Mouse (Mus musculus): ENCODE data around the gene Nras.

The Nras gene

DNA sequence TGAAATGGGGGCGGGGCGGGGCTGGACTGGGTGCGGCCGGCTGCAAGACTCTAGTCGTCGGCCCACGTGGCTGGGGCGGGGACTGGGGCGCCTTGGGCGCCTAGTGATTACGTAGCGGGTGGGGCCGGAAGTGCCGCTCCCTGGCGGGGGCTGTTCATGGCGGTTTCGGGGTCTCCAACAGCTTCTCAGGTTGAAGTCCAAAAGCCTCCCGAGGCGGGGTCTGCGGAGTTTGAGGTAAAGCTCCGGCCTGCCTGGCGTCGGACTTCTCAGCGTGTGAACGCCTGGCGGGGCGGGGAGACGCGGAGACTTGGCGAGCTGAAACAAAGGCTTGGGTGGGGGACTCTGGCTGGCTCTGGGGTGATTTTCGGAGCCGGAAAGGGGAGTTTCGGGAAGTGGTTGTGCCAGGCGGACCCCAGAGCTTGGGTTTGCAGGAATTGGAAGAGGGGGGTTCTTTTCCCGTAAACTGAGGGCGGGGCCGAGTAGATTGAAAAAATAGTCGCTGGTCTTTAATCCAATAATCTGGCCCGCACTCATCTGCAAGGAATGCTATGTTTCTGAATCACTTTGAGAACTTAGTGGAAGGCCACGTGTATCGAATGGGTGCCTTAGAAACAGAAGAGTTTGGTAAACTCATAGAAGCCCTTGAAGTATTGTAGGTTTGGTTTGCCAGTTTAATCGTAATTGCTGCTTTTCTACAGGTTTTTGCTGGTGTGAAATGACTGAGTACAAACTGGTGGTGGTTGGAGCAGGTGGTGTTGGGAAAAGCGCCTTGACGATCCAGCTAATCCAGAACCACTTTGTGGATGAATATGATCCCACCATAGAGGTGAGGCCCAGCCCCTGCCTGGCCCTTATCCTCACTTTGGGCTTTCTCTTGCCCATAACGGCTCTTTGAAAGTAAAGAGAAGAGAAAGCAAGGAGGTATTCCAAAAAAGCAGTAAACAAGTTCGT lies at the start of gene Nras:
Nras (plus strand) TSS at position 79 of the 951 bp plus-strand sequence.
- DNase-seq (ENCODE audit: low spot score in 2 of 2) = peak; percentile 84 to 95

DNA sequence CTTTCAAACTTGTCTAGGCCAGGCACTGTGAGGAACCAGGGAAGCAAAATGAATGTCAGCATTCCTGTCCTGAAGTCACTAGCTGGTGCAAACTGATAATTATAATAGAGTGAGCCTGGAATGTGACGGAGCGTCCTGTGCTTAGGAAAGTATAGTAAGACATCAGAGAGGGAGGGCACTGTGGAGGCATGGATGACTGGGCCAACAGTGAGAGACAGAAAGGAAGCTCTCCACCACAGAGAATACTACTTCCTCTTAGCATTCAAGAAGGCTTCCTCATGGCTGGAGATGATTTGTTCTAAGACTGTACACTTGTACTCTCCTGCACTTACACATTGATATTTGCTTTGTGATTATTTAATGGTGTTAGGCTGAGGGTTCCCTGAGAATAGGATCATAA lies 40.7 kb upstream of the Nras start:
- no peak for DNase-seq (ENCODE audit: low spot score in 2 of 2)

DNA sequence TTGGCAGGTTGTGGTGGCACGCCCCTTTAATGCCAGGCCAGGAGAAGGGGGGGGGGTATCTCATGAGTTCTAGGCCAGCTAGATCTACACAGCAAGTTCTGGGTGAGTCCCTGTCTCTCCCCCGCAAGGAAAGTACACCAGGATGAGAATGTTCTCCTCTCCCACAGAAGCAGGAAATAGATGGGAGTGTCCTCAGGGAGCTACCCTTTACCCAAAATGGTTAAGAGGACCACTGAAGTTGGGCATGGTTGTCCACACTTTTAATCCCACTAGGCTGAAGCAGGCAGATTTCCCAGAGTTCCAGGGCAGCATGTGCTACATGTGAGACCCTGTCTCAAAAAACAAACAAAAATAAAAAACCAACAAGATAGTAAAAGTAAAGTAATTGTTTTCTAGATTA lies 38.6 kb upstream of the Nras start:
- no peak for DNase-seq (ENCODE audit: low spot score in 2 of 2)

DNA sequence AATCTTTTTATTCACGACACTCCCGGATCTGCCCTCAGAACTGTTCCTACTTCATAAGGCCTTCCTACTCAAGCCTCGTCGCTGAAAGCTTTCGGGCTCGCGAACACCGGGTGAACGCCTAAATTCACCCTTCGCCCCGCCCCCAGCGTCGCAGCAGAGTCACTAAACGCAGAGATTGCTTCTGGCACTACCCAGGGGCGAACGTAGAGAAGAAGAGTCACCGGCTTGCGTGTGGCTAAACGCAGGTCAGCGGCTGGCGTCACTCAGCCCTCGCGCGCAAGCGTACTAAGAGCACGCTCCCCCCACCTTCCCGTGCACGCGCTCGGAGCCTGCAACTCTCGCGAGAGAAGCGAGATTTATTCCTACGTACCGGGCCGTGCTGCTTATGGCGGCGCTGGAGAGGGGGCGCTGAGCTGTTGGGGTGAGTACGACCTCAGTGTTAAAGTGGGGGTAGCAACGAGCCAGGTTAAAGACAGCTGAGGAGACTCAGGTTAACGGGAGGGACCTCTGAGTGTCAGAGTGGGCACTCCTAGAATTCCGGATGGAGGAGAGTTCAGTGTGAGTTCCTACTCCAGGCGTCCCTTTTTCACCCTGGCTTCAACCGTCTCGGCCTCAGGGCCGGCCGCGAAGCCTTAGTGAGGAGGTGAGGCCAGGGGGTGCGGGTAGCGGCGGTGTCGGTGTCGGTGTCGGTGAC lies 37.7 kb upstream of the Nras start, which contains the start of gene Csde1:
Csde1 (plus strand) TSS at position 178 of the 694 bp plus-strand sequence.
- DNase-seq (ENCODE audit: low spot score in 2 of 2) = peak; percentile 91 to 95

DNA sequence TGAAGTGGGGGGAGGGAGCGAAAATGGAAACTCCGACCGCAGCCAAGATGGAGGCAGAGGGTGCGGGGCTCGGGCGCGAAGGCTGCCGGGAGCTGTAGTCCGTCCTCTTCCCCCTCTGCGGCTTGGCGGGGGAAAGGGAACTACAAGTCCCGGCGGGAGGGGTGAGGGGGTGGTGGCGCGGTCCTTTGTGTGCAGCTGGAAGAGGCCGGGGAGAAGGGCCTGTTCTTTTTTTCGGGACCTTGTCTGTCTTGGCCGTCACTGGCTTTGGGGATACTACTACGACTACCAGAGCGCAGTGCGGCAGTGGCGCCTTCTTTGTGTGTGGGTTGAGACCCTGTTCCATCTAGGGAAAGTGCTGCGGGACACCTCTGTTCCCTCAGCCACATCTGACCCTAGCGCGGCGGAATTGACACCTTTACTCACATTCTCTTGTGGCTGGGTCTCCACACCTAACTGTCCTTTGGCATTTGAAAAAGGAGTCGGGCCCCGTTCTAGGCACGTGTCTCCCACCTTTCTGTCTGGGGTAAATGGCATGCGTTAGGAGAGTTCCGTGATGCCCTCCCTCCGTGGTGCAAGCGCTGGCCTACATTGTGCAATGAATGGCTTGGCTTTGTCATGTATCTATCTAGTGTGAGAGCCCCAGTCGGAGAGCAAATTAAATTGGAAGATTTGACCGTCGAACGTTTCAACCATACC lies 37.0 kb upstream of the Nras start:
- DNase-seq (ENCODE audit: low spot score in 2 of 2) = peak; percentile 74 to 83

DNA sequence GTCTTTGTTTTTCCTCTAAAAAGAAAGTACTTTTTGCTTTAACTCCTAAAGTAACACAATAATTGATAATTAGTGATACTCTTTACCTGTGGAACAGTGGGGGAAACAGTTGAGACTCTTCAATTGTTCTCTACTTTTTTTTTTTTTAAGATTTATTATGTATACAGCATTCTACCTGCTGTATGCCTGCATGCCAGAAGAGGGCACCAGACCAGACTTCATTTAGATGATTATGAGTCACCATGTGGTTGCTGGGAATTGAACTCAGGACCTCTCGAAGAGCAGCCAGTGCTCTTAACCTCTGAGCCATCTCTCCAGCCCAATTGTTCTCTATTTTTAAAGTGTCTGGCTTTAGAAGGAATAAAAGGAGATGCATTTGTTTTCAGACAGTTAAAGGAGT lies 31.9 kb upstream of the Nras start:
- no peak for DNase-seq (ENCODE audit: low spot score in 2 of 2)

DNA sequence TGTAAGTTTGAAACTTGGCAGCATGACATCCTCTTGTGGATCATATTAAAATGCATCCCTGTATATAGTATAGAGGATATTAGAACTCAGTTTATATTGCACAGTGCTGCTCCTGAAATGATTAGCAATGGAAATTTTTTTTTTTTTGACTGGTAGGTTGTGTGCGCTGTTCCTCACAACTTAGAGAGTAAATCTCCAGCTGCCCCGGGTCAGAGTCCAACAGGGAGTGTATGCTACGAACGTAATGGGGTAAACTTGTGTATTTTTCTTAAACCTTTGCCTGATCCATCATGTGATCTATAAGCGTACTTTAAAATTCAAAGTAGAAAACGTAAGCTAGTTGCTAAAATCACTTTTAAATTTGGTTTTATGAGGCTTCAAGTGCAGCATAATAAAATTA lies 17.8 kb upstream of the Nras start:
- DNase-seq (ENCODE audit: low spot score in 2 of 2) = no peak

DNA sequence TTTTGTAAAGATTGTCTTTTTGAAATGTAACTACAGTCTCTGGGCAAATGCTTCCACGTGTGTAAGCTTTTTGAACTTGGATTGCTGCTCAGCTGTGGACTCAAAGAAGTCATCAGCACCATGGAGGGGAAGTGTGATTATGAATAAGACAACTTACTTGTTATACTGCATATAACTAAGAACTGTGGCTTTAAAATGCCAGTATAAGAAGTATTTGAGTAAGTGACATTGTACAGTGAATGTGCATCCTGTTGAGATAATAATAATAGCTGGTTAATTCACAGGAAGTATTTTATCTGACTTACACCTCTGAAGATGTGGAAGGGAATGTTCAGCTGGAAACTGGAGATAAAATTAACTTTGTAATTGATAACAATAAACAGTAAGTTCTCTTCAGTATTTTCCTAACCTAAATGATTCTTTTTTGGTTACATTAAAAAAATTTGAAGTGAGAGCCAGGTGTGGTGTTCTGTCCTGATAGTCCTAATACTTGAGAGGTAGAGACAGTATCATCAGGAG lies 17.2 kb upstream of the Nras start:
- no peak for DNase-seq (ENCODE audit: low spot score in 2 of 2)

DNA sequence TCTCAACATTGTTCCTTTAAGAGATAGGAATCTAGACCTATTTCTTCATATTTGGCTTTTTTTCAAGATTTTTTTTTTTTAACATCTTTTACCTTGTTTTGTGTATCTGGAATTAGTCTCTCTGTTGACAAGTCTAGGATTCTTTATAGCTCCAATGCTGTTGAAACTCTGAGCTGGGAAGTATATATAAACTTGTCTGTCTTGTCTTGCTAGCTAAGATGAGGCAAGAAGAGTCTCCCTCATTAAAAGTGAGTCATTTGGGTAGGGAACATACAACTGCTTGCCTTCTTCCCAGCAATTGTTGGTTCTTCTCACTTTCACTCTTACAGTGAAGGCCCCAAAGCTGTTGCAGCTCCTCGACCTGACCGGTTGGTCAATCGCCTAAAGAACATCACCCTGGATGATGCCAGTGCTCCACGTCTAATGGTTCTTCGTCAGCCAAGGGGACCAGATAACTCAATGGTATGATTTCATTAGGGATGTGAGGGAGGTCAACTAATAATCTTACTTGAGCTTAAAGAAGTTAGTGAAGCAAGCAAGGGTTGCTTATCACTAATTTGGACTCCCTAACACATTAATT lies 2.0 kb upstream of the Nras start:
- no peak for DNase-seq (ENCODE audit: low spot score in 2 of 2)

DNA sequence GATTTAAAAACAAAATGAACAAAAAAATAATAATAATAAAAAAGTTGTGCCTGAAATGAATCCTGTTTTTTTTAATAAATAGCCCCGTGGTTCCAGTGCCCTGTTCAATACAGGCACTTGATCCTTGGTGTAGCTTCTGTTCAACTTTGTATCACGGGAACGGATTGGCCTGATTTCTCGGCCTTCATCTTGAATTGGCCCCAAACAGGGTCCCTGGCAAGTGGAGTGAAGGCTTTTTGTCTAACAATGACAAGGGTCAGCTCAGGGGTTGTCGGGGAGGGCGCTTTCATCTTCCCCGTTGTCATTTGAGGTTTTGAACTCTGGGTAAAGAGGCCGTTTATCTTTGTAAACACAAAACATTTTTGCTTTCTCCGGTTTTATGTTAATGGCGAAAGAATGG lies 333 bp upstream of the Nras start:
- no peak for DNase-seq (ENCODE audit: low spot score in 2 of 2)

DNA sequence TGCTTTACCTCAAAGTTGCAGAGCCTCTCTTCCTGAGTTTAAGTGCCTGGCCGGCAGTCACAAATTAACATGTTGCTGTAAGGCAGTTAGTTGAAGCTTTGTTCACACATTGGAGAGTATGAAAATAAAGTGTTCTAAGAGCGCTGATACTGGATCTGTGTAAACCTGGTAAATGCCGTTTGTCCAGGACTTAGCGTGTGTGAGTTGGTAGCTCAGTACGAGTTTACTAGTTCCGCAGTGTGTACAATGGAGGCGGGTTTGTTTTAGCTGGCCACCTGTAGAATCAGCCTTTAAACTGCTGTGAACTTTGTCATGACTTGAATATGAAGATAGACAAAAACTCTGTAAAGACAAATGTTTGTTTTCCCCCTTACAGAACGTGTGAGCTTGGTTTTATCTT lies 8.8 kb downstream of the Nras start:
- no peak for DNase-seq (ENCODE audit: low spot score in 2 of 2)

DNA sequence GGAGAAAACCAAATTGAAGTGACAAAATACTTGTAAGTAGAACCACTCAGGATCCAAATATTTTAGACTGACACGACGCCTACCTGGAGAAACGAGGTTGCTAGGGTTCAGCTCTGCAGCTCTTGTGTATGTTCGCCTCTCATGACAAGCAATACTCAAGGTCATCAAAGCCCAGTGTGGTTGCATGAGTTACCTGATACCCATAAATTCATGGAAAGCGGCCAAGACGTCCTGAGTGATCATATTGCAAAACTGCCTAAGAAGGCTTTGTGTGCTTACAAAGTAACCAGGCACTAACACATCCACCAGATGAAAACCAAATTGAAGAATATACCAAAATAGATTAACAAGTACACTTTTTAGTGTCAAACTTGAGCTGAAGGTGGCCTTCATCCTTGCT lies 10.9 kb downstream of the Nras start:
- DNase-seq (ENCODE audit: low spot score in 2 of 2) = no peak

DNA sequence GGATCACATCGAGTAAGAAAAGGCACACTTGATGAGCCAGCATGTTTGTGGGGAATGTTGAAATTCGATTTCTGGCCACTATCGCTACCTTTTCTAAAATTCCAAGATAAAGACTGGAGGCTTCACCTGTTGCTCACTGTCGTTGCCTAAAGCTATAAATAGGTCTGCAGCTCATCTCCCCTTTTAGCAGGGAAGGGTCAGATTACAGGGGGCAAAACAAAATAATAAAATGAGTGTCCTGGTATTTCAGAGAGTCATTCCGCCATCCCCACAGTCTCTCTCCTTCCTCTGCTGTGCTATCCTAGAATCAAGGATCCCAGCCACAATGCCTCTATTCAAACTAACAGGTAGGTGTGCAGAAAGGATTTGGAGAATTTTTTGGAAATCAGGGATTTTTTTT lies 15.7 kb downstream of the Nras start, which contains the start of gene Ampd1:
Ampd1 (plus strand) TSS at position 244 of the 400 bp plus-strand sequence.
- DNase-seq (ENCODE audit: low spot score in 2 of 2) = no peak

DNA sequence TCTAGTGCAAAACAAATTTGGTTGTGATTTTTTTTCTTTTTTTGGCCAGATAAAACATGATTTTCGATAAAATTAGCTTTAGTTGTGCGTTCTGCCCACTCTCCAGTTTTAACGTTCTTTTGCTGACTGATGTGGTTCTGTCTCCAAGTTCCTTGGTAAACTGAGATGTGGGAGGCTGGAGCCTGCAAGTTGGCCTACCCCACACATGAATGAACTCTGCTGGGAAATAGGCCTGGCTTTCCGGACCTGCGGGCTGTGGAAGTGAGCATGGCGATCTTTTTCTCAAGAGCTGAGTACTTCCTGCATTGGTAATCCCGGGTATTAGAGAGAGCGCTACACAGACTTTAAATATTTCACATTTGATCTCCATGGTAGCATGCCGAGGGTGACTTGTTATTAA lies 17.8 kb downstream of the Nras start:
- DNase-seq (ENCODE audit: low spot score in 2 of 2) = no peak

DNA sequence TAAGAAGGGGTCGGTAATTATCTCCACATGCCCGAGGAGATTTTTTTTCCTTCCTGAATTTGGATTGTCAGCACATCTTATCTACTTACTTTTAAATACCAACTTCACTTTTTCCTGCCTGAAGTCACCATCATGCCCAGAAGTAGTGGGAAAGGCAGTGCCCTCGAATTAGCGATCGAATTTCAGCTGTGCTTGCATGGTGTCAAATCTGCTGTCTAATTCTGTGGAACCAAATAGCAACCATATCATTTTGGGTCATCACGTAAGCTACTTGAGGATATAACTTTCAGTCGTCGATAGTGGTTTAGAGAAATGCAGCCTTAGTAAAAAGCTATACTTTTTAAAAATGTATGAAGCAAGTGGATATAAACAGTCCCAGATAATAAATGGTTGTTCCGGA lies 18.4 kb downstream of the Nras start:
- DNase-seq (ENCODE audit: low spot score in 2 of 2) = no peak

DNA sequence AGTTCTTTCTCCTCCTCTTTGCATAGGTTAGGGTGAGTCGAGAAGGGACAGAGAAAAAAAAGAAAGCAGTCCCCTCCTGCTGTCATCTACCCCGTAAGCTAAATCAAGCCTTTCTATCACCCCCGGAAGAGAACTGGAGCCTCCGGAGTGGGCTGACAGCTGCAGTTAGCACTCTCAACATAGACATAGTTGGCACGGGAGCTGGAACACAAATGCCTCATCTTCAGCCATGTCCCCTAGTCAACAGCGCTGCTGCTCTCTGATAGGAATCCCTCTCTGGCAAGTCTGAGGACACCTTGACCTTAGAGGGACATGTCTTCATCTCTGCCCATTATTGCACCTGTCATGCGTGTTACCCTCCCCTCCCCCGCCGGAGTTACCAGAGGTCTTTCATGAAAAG lies 21.2 kb downstream of the Nras start:
- DNase-seq (ENCODE audit: low spot score in 2 of 2) = no peak

DNA sequence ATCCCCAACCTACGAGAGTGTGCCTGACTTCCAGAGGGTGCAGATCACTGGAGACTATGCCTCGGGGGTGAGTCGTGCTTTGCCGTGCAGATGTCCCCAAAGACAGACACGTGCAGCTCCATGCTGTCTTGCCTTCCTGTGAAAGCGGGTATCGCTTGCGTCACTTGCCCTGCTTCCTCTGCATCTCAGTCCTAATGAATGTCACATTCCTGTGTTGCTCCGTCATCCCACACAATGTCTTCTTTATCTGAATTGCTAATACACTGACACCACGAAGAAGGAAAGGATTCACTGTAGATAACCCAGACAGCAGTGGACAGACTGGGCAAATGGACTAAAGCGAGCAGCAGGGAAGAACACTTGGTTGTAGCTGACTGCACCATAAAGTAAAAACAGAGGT lies 23.0 kb downstream of the Nras start:
- no peak for DNase-seq (ENCODE audit: low spot score in 2 of 2)

DNA sequence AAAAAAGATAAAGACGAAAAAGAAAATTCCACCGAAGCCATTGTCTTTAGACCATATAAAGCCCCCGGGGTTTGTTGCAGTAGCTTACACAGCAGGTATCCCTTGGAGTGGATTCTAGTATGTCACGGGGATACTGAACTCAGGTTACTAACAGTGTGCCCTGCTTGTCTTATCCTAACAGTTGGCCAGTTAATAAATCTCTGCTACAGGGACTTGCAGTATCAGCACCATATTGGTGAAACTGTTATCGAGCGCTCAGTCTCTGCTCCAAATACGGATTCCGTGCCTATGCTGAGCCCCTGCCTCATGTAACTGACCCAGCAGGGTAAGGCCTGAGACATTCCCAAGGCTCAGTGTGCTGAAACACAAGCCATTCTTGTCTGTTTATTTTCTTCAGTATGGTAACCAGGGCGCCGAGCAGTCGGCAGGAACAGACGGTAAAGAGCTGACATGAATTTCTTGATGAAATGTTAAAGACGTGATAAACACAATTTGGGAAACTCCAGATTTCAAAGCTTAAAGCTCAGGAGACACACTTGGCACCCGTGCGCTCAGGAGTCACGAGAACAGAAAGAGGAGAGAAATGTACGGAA lies 23.9 kb downstream of the Nras start:
- DNase-seq (ENCODE audit: low spot score in 2 of 2) = no peak

DNA sequence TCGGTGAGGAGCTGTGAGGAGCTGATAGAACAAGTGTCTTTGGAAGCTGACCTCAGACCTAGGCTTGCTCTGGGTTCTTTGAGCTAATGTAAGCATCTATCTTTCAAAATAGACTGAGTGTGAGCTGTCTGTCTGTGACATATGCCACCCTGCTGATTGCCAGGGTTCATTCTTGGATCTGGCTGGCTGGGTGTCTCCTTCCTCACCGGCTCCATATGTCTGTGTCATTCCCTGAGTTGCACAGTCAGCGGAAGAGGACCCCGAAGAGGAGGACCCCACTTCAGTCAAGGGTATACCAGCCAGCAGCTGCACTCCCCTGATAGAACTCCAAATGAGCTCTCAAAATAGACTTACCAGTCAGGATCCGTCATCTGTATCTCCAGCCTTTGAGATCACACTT lies 24.7 kb downstream of the Nras start:
- DNase-seq (ENCODE audit: low spot score in 2 of 2) = no peak

DNA sequence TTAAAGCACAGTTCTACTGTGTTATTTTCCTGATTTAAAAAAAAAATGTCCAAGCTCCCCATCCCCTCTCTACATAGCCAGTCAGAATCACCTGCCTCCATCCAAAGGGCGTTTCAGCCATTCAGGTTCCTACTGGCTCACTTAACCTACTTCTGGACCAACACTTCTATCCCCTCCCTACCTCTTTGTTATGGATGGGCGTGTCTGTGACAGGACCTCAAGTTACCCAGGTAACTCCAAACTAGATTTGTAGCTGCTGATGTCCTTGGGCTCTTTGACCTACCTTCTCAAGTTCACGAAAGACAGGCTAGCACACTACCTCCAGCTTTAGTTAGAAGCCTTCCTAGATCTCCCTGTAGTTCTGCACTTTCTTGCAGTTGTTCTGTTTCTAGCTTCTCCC lies 27.9 kb downstream of the Nras start:
- no peak for DNase-seq (ENCODE audit: low spot score in 2 of 2)

DNA sequence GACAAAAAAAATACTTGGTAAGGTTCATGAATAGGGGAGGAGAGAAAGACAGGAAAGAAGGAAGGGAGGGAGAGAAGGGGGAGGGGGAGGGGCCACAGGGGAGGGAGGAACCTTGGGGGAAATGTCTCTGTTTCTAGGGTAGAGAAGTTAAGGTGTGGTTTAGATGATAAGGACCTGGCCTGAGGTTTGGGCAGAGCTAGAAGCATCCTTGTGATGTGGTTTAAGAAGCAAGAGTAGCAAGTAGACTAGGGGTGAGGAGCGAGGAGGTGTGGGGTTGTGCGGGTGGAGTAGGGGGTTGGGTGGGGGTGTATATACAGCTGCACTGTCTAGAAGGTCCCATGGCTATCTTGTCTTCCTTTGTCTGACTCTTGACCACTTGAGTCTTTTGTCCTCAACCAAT lies 33.7 kb downstream of the Nras start:
- no peak for DNase-seq (ENCODE audit: low spot score in 2 of 2)

Measured in spleen, postnatal 14 days (tissue).